ENCODE assay signal across 10 mouse cellular contexts in genomic region chr12:32765861-32766260, GRCm38 (mm10). TPM values are rescaled to one million over a fixed set of nuclear protein-coding genes. Genes with fewer than 3 reads are reported as not detected.
DNase-seq lines count a peak whose midpoint lies in the region; ATAC-seq and TF ChIP-seq lines count a peak whose summit lies in the region.
"Had no signal": no experiment of that assay in that cellular context is flagged by ENCODE, and none has a peak within 500 bp of the region (broad histone marks: within the 10 kb centered on the region; RNA-seq: fewer than 3 reads in every experiment).

No protein-coding gene starts in this region.

- peak; percentile 58 for DNase-seq in kidney, adult 9 months
- DNase-seq in kidney, postnatal 10 days, result no peak
- peak; percentile 83 for DNase-seq in brain, adult 2 months (ENCODE audit: low read depth, low spot score)
- DNase-seq in fat pad, adult 2 months (ENCODE audit: extremely low read depth, low read depth, low spot score), result peak; percentile 98
- DNase-seq in skeletal muscle tissue, adult 2 months (ENCODE audit: low read depth, low spot score), result peak; percentile 45
- DNase-seq in thymus, postnatal 4 days, result no peak
- DNase-seq in hindbrain, postnatal 0 days (ENCODE audit: low spot score), result no peak

- no peaks in the 10 kb centered on the region for H3K9me3 ChIP-seq in hindbrain, postnatal 0 days (ENCODE audit: low read length)
- H3K9me3 ChIP-seq: forebrain, embryonic 13.5 days; midbrain, embryonic 12.5 days had no signal

- H3K4me1 ChIP-seq in hindbrain, postnatal 0 days (ENCODE audit: insufficient read depth, low read length), result no peaks in the 10 kb centered on the region
- H3K4me1 ChIP-seq: forebrain, embryonic 13.5 days; midbrain, embryonic 12.5 days had no signal

- no peak overlapping the region for H3K4me3 ChIP-seq in hindbrain, postnatal 0 days (ENCODE audit: low read length)
- H3K4me3 ChIP-seq: forebrain, embryonic 13.5 days; midbrain, embryonic 12.5 days had no signal

- TF ChIP-seq CTCF in hindbrain, postnatal 0 days (IDR thresholded peaks at IDR 0.05; ENCODE audit: low read depth), result no peak

- H3K4me2 ChIP-seq in hindbrain, postnatal 0 days (ENCODE audit: low read depth, low read length), result no peak overlapping the region
- H3K4me2 ChIP-seq: forebrain, embryonic 13.5 days; liver, embryonic 11.5 days; midbrain, embryonic 12.5 days had no signal

- no peak overlapping the region for H3K27ac ChIP-seq in hindbrain, postnatal 0 days
- H3K27ac ChIP-seq: forebrain, embryonic 13.5 days; midbrain, embryonic 12.5 days had no signal

- H3K36me3 ChIP-seq in hindbrain, postnatal 0 days (ENCODE audit: insufficient read depth, low read length), result no peaks in the 10 kb centered on the region
- H3K36me3 ChIP-seq: midbrain, embryonic 12.5 days had no signal

- no peak for ATAC-seq in hindbrain, postnatal 0 days
- ATAC-seq: forebrain, embryonic 13.5 days had no signal

- no peak overlapping the region for H3K9ac ChIP-seq in hindbrain, postnatal 0 days (replicated peaks; ENCODE audit: low read length)
- H3K9ac ChIP-seq: forebrain, embryonic 13.5 days; midbrain, embryonic 12.5 days had no signal

- H3K27me3 ChIP-seq in hindbrain, postnatal 0 days (ENCODE audit: insufficient read depth, low read length), result no peaks in the 10 kb centered on the region
- H3K27me3 ChIP-seq: forebrain, embryonic 13.5 days; midbrain, embryonic 12.5 days had no signal

RNA-seq across cellular contexts. Expression of gene Nampt, which starts 53.5 kb away (rescaled TPM):
- 22.9 and 28.3 TPM in 2 replicates for total RNA-seq in hindbrain, postnatal 0 days (2014; rRNA removed)
- polyA plus RNA-seq in hindbrain, postnatal 0 days (2015; fragmentation: Nextera tagmentation; extraction: Ambion mirVana), result 27.0 and 27.5 TPM in 2 replicates

Comparison
In these comparisons a context has a peak if more than half of its experiments do, and no peak if none do; other contexts are left out.
1. DNase-seq: peak in kidney, adult 9 months (single experiment), brain, adult 2 months (single experiment), fat pad, adult 2 months (single experiment) and skeletal muscle tissue, adult 2 months (single experiment); none in kidney, postnatal 10 days (single experiment), thymus, postnatal 4 days (single experiment) and hindbrain, postnatal 0 days (single experiment).